Mouse (Mus musculus) midbrain, embryonic 15.5 days (tissue): ENCODE measurements around the gene Lingo1. TPM values are rescaled to one million over a fixed set of nuclear protein-coding genes. Genes with fewer than 3 reads are reported as not detected.

Source experiments
- ATAC-seq: fragments of 200-750 bp; cut with Nextera tagmentation; replicated peaks from 2 replicates; pipeline ENCODE4 v1.8.0; 2017; ENCODE audit warnings: moderate TSS enrichment
- H3K27ac ChIP-seq: fragments of 300-500 bp; sonication (generic); 2 replicates; pipeline ENCODE4 v1.5.1; 2015; ENCODE audit warnings: mild to moderate bottlenecking, inconsistent platforms
- H3K27me3 ChIP-seq: fragments of 300-500 bp; sonication (generic); replicated peaks from 2 replicates; pipeline ENCODE4 v1.6.1; 2015; ENCODE audit warnings: inconsistent platforms
- H3K36me3 ChIP-seq: fragments of 300-500 bp; sonication (generic); replicated peaks from 2 replicates; pipeline ENCODE4 v1.6.1; 2015; ENCODE audit warnings: inconsistent platforms
- H3K4me1 ChIP-seq: fragments of 300-500 bp; sonication (generic); 2 replicates; pipeline ENCODE4 v1.6.1; 2015; ENCODE audit warnings: inconsistent platforms
- H3K4me2 ChIP-seq: fragments of 300-500 bp; sonication (generic); 2 replicates; pipeline ENCODE4 v1.6.1; 2015; ENCODE audit warnings: inconsistent platforms, mild to moderate bottlenecking, moderate library complexity
- H3K4me3 ChIP-seq: fragments of 300-500 bp; sonication (generic); 2 replicates; pipeline ENCODE4 v1.5.1; 2015; ENCODE audit warnings: mild to moderate bottlenecking, inconsistent platforms
- H3K9ac ChIP-seq: fragments of 300-500 bp; sonication (generic); 2 replicates; pipeline ENCODE4 v1.6.1; 2015; ENCODE audit warnings: mild to moderate bottlenecking, inconsistent platforms
- H3K9me3 ChIP-seq: fragments of 300-500 bp; sonication (generic); 2 replicates; pipeline ENCODE4 v1.6.1; 2016; ENCODE audit warnings: inconsistent platforms
- WGBS: fragments of 180-500 bp; shearing (Covaris S2); methylation state at CpG from one replicate; pipeline ENCODE4 v1.1.7; 2015; ENCODE audit warnings: mixed read lengths; 5-methylcytosine and 5-hydroxymethylcytosine counted together
- polyA plus RNA-seq: library from polyadenylated mRNA; unstranded; fragments of >200 nt; fragmentation: Nextera tagmentation; extraction: Ambion mirVana; gene quantifications from 2 replicates; pipeline ENCODE4 v1.2.1, GENCODE M21; 2015

Lingo1 gene
- polyA plus RNA-seq, 1 experiment from 2014 or later: 83.1 TPM

- 59% methylated on average over 5 of the region's 5 CpGs for WGBS
- ATAC-seq: peak; percentile 64; the same call in 1 of the 2 replicates
- Histone ChIP-seq H3K36me3 (no peaks in the 10 kb centered on the region), H3K27ac (no peak overlapping the region), H3K4me3 (no peak overlapping the region), H3K9me3 (no peaks in the 10 kb centered on the region), H3K27me3 (no peaks in the 10 kb centered on the region), H3K4me2 (no peak overlapping the region), H3K9ac (no peak overlapping the region), H3K4me1 (peaks cover 8% of the 10 kb centered on the region; the same call in 1 of the 2 replicates)
Measured at GRCm38 (mm10) chr9:56739181-56739737, 57.0 kb downstream of the Lingo1 start.

GRCm38 (mm10) chr9:56738261-56739171 lies 57.8 kb downstream of the Lingo1 start:
- H3K4me3 ChIP-seq: no peak overlapping the region
- H3K9ac ChIP-seq: no peak overlapping the region
- peaks cover 6% of the 10 kb centered on the region; the same call in 1 of the 2 replicates for H3K4me1 ChIP-seq
- 40% methylated on average over 9 of the region's 9 CpGs for WGBS
- no peaks in the 10 kb centered on the region for H3K9me3 ChIP-seq
- no peak for ATAC-seq
- no peak overlapping the region for H3K4me2 ChIP-seq
- no peaks in the 10 kb centered on the region for H3K36me3 ChIP-seq
- H3K27ac ChIP-seq: 0 out of 2 replicates have a peak overlapping the region, but pooled peaks have one; percentile 25
- no peaks in the 10 kb centered on the region for H3K27me3 ChIP-seq

- no peak for ATAC-seq
- Histone ChIP-seq H3K4me1 (peaks cover 9% of the 10 kb centered on the region; the same call in 1 of the 2 replicates), H3K27ac (no peak overlapping the region), H3K9ac (no peak overlapping the region), H3K36me3 (no peaks in the 10 kb centered on the region), H3K4me3 (no peak overlapping the region), H3K4me2 (no peak overlapping the region), H3K9me3 (no peaks in the 10 kb centered on the region), H3K27me3 (no peaks in the 10 kb centered on the region)
- WGBS: 81% methylated on average over 6 of the region's 6 CpGs
Measured at GRCm38 (mm10) chr9:56734398-56734797, 61.9 kb downstream of the Lingo1 start.

DNA sequence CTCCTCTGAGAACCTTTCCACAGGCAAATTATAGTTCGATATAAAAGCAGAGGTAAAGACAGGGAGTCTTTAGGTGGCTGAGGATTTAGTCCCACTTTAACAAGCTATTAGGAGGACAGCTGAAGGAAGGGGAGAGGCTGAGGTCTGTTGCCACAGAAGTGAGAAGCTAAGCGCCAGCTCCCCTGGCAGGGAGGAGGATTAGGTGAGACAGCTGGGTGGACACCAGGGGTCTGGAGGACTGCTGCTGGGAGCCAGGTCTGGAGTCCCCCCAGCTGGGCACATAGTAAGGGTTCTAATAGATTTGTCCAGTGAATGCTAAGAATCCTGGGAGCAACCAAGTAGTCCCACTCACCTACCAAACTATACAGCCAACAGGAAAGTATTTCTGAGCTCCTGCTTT lies 65.3 kb downstream of the Lingo1 start:
- no peak overlapping the region for H3K4me3 ChIP-seq
- no peak overlapping the region for H3K4me2 ChIP-seq
- H3K9me3 ChIP-seq: no peaks in the 10 kb centered on the region
- no peaks in the 10 kb centered on the region for H3K27me3 ChIP-seq
- H3K27ac ChIP-seq: no peak overlapping the region
- 51% methylated on average over 2 of the region's 2 CpGs for WGBS
- H3K36me3 ChIP-seq: no peaks in the 10 kb centered on the region
- H3K4me1 ChIP-seq: peaks cover 26% of the 10 kb centered on the region
- no peak overlapping the region for H3K9ac ChIP-seq
- ATAC-seq: no peak

- H3K27ac ChIP-seq: peak overlapping the region; percentile 73
- no peaks in the 10 kb centered on the region for H3K36me3 ChIP-seq
- H3K4me3 ChIP-seq: no peak overlapping the region
- no peak overlapping the region for H3K9ac ChIP-seq
- H3K27me3 ChIP-seq: no peaks in the 10 kb centered on the region
- no peak for ATAC-seq
- H3K9me3 ChIP-seq: no peaks in the 10 kb centered on the region
- WGBS: 27% methylated on average over 2 of the region's 2 CpGs
- H3K4me1 ChIP-seq: peaks cover 26% of the 10 kb centered on the region
- H3K4me2 ChIP-seq: no peak overlapping the region
Measured at GRCm38 (mm10) chr9:56729145-56729544, 67.1 kb downstream of the Lingo1 start.

- Histone ChIP-seq H3K27me3 (no peaks in the 10 kb centered on the region), H3K4me2 (peak overlapping the region; percentile 20; the same call in 1 of the 2 replicates), H3K36me3 (no peaks in the 10 kb centered on the region; the same call in 1 of the 2 replicates), H3K9me3 (no peaks in the 10 kb centered on the region), H3K4me1 (peaks cover 26% of the 10 kb centered on the region), H3K9ac (no peak overlapping the region; the same call in 1 of the 2 replicates), H3K4me3 (no peak overlapping the region), H3K27ac (peak overlapping the region; percentile 73)
- ATAC-seq: peak; percentile 48; the same call in 1 of the 2 replicates
- 19% methylated on average over 15 of the region's 15 CpGs for WGBS
Measured at GRCm38 (mm10) chr9:56727703-56728684, 68.3 kb downstream of the Lingo1 start.

GRCm38 (mm10) chr9:56725814-56726213 lies 70.5 kb downstream of the Lingo1 start:
- no peak for ATAC-seq

GRCm38 (mm10) chr9:56722089-56722825 lies 74.0 kb downstream of the Lingo1 start:
- WGBS: 74% methylated on average over 11 of the region's 11 CpGs
- Histone ChIP-seq H3K9ac (no peak overlapping the region), H3K9me3 (no peaks in the 10 kb centered on the region), H3K27me3 (no peaks in the 10 kb centered on the region), H3K36me3 (no peaks in the 10 kb centered on the region; the same call in 1 of the 2 replicates), H3K4me2 (no peak overlapping the region), H3K27ac (no peak overlapping the region), H3K4me3 (no peak overlapping the region), H3K4me1 (0 out of 2 replicates have a peak, but pooled peaks cover 1% of the 10 kb centered on the region)
- no peak for ATAC-seq

More at GRCm38 (mm10) chr9:56725814-56726213, 70.5 kb downstream of the Lingo1 start:
- no peak overlapping the region for H3K9ac ChIP-seq
- no peak overlapping the region for H3K27ac ChIP-seq
- no peak overlapping the region for H3K4me2 ChIP-seq
- H3K4me1 ChIP-seq: peaks cover 26% of the 10 kb centered on the region
- 32% methylated on average over 2 of the region's 2 CpGs for WGBS
- no peak overlapping the region for H3K4me3 ChIP-seq
- H3K9me3 ChIP-seq: no peaks in the 10 kb centered on the region
- H3K36me3 ChIP-seq: no peaks in the 10 kb centered on the region; the same call in 1 of the 2 replicates
- H3K27me3 ChIP-seq: no peaks in the 10 kb centered on the region

- no peak overlapping the region for H3K27ac ChIP-seq
- H3K36me3 ChIP-seq: no peaks in the 10 kb centered on the region; the same call in 1 of the 2 replicates
- no peak for ATAC-seq
- no peaks in the 10 kb centered on the region for H3K27me3 ChIP-seq
- H3K9ac ChIP-seq: no peak overlapping the region
- no peaks in the 10 kb centered on the region for H3K9me3 ChIP-seq
- no peaks in the 10 kb centered on the region for H3K4me1 ChIP-seq
- H3K4me3 ChIP-seq: no peak overlapping the region
- H3K4me2 ChIP-seq: no peak overlapping the region
- 86% methylated on average over 3 of the region's 3 CpGs for WGBS
Measured at GRCm38 (mm10) chr9:56718984-56719383, 77.3 kb downstream of the Lingo1 start.

- ATAC-seq: no peak
- Histone ChIP-seq H3K4me1 (no peaks in the 10 kb centered on the region), H3K27ac (no peak overlapping the region), H3K9ac (no peak overlapping the region), H3K4me3 (no peak overlapping the region), H3K36me3 (no peaks in the 10 kb centered on the region), H3K4me2 (no peak overlapping the region), H3K9me3 (no peaks in the 10 kb centered on the region), H3K27me3 (no peaks in the 10 kb centered on the region)
- WGBS: 87% methylated on average over 3 of the region's 3 CpGs
Measured at GRCm38 (mm10) chr9:56716565-56716964, 79.7 kb downstream of the Lingo1 start.

DNA sequence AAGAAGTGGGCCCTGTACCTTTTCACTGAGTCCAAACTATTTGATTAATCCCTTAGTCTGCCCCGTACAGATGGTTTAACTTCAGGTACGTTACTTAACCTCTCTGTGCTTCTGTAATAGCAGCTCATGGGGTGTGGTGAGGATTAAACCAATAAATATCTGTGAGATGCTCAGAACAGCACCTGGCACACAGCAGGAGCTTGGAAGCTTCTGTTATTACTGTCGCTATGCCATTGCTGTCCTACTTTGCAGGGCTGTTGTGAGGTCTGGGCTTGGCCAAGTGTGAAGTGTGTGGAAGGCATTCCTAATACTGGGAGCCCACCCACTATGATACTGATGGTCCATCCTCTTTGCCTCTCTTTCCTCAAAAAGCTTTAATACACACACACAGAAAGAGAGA lies 80.2 kb downstream of the Lingo1 start:
- no peaks in the 10 kb centered on the region for H3K27me3 ChIP-seq
- no peak overlapping the region for H3K4me2 ChIP-seq
- H3K4me1 ChIP-seq: no peaks in the 10 kb centered on the region
- no peaks in the 10 kb centered on the region for H3K36me3 ChIP-seq
- no peak overlapping the region for H3K4me3 ChIP-seq
- no peaks in the 10 kb centered on the region for H3K9me3 ChIP-seq
- no peak for ATAC-seq
- no peak overlapping the region for H3K9ac ChIP-seq
- WGBS: 72% methylated on average over 3 of the region's 3 CpGs
- no peak overlapping the region for H3K27ac ChIP-seq
